Mouse (Mus musculus) heart, postnatal 0 days (tissue): ENCODE results near the gene Scrg1. TPM values are rescaled to one million over a fixed set of nuclear protein-coding genes. Genes with fewer than 3 reads are reported as not detected.

Experiments
- ATAC-seq: fragments of 200-750 bp; cut with Nextera tagmentation; 2 replicates; pipeline ENCODE4 v1.8.0; 2017; ENCODE audit warnings: low read depth, moderate number of reproducible peaks, moderate library complexity; ENCODE audit not compliant: insufficient read depth
- DNase-seq: peaks from one replicate; pipeline ENCODE4 v3.0.0-alpha.2; 2016; ENCODE audit warnings: low spot score
- H3K27ac ChIP-seq: fragments of 300-500 bp; sonication (generic); 2 replicates; pipeline ENCODE4 v1.5.1; 2014; ENCODE audit warnings: low read depth, mild to moderate bottlenecking
- H3K27me3 ChIP-seq: fragments of 300-500 bp; sonication (generic); 2 replicates; pipeline ENCODE4 v1.6.1; 2014; ENCODE audit warnings: low read length, mixed read lengths; ENCODE audit not compliant: control insufficient read depth, insufficient read depth
- H3K36me3 ChIP-seq: fragments of 300-500 bp; sonication (generic); replicated peaks from 2 replicates; pipeline ENCODE4 v1.6.1; 2014; ENCODE audit warnings: low read length, mixed read lengths; ENCODE audit not compliant: control insufficient read depth, insufficient read depth
- H3K4me1 ChIP-seq: fragments of 300-500 bp; sonication (generic); 2 replicates; pipeline ENCODE4 v1.6.1; 2014; ENCODE audit warnings: antibody characterized with exemption; ENCODE audit not compliant: control insufficient read depth, insufficient read depth
- H3K4me2 ChIP-seq: fragments of 300-500 bp; sonication (generic); 2 replicates; pipeline ENCODE4 v1.6.1; 2014; ENCODE audit warnings: low read depth, mild to moderate bottlenecking, low read length, moderate library complexity
- H3K4me3 ChIP-seq: fragments of 300-500 bp; sonication (generic); 2 replicates; pipeline ENCODE4 v1.5.1; 2014; ENCODE audit warnings: low read depth, low read length
- H3K9ac ChIP-seq: fragments of 300-500 bp; sonication (generic); replicated peaks from 2 replicates; pipeline ENCODE4 v1.6.1; 2014; ENCODE audit warnings: low read depth, low read length, mixed read lengths
- H3K9me3 ChIP-seq: fragments of 300-500 bp; sonication (generic); replicated peaks from 2 replicates; pipeline ENCODE4 v1.6.1; 2016; ENCODE audit warnings: low read length; ENCODE audit not compliant: control insufficient read depth
- CTCF ChIP-seq: IDR thresholded peaks from 2 replicates; pipeline ENCODE4 v1.5.1; 2016; ENCODE audit warnings: antibody characterized with exemption, control low read depth, low read depth
- EP300 ChIP-seq: IDR thresholded peaks from 2 replicates; pipeline ENCODE4 v1.6.1; 2016; ENCODE audit warnings: antibody characterized with exemption, low read depth
- WGBS: fragments of 180-500 bp; shearing (Covaris S2); extraction: QIAGEN DNeasy Blood & Tissue Kit; methylation state at CpG from one replicate; pipeline ENCODE4 v1.1.7; 2014; 5-methylcytosine and 5-hydroxymethylcytosine counted together
- polyA plus RNA-seq: library from polyadenylated mRNA; unstranded; fragments of >200 nt; fragmentation: Nextera tagmentation; extraction: Ambion mirVana; gene quantifications from 2 replicates; pipeline ENCODE4 v1.2.1, GENCODE M21; 2015
- total RNA-seq: library from RNA; depleted of rRNA; stranded (reverse); fragments of >200 nt; gene quantifications from 2 replicates; pipeline ENCODE4 v1.2.3, GENCODE M21; 2014; ENCODE audit warnings: low replicate concordance; rRNA removed

Scrg1 gene
- total RNA-seq (not detected in 2 replicates), polyA plus RNA-seq (0.40 and 0.47 TPM in 2 replicates)

DNA sequence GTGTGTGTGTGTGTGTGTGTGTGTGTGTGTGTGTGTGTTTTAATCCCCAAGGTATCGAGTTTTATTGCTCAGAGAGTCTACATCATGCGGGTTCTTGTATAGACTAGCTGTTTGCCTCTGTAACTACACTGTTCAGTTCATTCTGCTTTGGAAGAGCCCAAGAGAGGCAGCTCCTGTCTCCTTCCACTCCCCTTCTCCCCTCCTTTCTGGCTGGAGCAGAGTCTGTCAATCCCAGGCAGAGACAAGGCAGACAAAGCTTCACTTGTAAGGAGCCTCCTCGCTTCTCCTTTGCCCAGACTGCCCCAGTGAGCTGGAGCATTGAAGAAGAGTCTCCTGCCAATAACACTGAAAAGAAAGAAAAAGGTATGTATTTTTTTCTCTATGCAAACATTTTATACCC, at the start of gene Scrg1:
Gene Scrg1, plus strand, starts transcription at position 159 of the 400 bp plus-strand sequence.
- H3K4me1 ChIP-seq, result 0 out of 2 replicates have a peak, but pooled peaks cover 6% of the 10 kb centered on the region
- no peaks in the 10 kb centered on the region for H3K9me3 ChIP-seq
- H3K27ac ChIP-seq, result no peak within 1 kb of the TSS
- ATAC-seq (no peak), DNase-seq (no peak)
- 89% methylated on average over 3 of the region's 3 CpGs for WGBS
- H3K36me3 ChIP-seq, result no peaks in the 10 kb centered on the region
- no peak within 1 kb of the TSS for H3K4me2 ChIP-seq
- no peak within 1 kb of the TSS for H3K9ac ChIP-seq
- no peak within 1 kb of the TSS for H3K4me3 ChIP-seq
- TF ChIP-seq CTCF, result no peak
- TF ChIP-seq EP300, result no peak
- no peaks in the 10 kb centered on the region for H3K27me3 ChIP-seq

- no peak for DNase-seq
- Histone ChIP-seq H3K4me2 (no peak overlapping the region), H3K9ac (no peak overlapping the region), H3K4me3 (no peak overlapping the region), H3K9me3 (no peaks in the 10 kb centered on the region), H3K27me3 (no peaks in the 10 kb centered on the region), H3K4me1 (peaks cover 6% of the 10 kb centered on the region; the same call in 1 of the 2 replicates), H3K27ac (no peak overlapping the region), H3K36me3 (no peaks in the 10 kb centered on the region)
- no peak for ATAC-seq
- WGBS, result 81% methylated on average over 4 of the region's 4 CpGs
- TF ChIP-seq EP300 (no peak), CTCF (no peak)
Observed at GRCm38 (mm10) chr8:57406366-57406765, 49.4 kb upstream of the Scrg1 start.

GRCm38 (mm10) chr8:57409333-57409732, 46.4 kb upstream of the Scrg1 start:
- no peak overlapping the region for H3K9ac ChIP-seq
- H3K4me3 ChIP-seq, result no peak overlapping the region
- TF ChIP-seq CTCF, result no peak
- no peak for TF ChIP-seq EP300
- H3K4me2 ChIP-seq, result no peak overlapping the region
- 77% methylated on average over 2 of the region's 2 CpGs for WGBS
- ATAC-seq, result no peak
- H3K36me3 ChIP-seq, result no peaks in the 10 kb centered on the region
- H3K4me1 ChIP-seq, result peaks cover 6% of the 10 kb centered on the region; the same call in 1 of the 2 replicates
- H3K27ac ChIP-seq, result no peak overlapping the region
- no peaks in the 10 kb centered on the region for H3K9me3 ChIP-seq
- H3K27me3 ChIP-seq, result no peaks in the 10 kb centered on the region
- DNase-seq, result no peak

DNA sequence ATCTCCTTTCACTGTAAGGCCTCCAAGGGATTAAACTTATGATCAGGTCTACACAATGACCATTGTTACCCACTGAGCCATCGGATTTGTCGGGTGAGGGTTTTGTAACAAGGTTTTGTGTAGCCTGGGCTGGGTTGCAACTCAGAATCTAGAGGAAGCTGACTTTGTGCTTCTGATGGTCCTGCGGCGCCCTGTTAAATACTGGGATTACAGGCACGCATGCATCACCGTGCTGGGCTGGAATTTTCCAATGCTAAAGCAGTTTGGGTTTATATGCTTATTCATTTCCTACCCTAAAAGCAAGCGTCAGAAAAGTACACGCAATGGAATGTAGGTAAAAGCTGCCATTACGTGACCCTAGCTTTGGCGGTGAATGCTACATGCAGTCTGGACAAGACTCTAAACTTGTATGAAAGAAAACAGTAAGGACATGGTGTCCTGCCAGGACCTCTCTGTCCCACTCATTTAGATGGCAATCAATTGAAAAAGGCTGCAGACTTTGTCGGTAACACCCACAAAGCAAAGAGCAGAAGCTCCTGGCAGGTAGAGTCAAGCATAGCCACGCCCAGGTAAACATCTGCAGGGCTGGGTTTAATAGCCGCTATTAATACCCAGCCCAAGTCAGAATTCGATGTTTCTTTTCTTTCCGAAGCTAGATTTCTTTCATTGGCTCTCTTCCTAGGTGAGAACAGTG, 45.8 kb upstream of the Scrg1 start:
- H3K27ac ChIP-seq, result no peak overlapping the region
- H3K27me3 ChIP-seq, result no peaks in the 10 kb centered on the region
- H3K9me3 ChIP-seq, result no peaks in the 10 kb centered on the region
- peaks cover 6% of the 10 kb centered on the region; the same call in 1 of the 2 replicates for H3K4me1 ChIP-seq
- no peak overlapping the region for H3K9ac ChIP-seq
- TF ChIP-seq CTCF (no peak), EP300 (no peak)
- 55% methylated on average over 15 of the region's 15 CpGs for WGBS
- no peaks in the 10 kb centered on the region for H3K36me3 ChIP-seq
- no peak for ATAC-seq
- peak overlapping the region; percentile 47 for H3K4me2 ChIP-seq
- no peak for DNase-seq
- H3K4me3 ChIP-seq, result no peak overlapping the region

GRCm38 (mm10) chr8:57410473-57410863, 45.3 kb upstream of the Scrg1 start:
- no peak overlapping the region for H3K27ac ChIP-seq
- H3K4me3 ChIP-seq, result no peak overlapping the region
- no peak for DNase-seq
- H3K9ac ChIP-seq, result no peak overlapping the region
- peaks cover 6% of the 10 kb centered on the region; the same call in 1 of the 2 replicates for H3K4me1 ChIP-seq
- H3K4me2 ChIP-seq, result peak overlapping the region; percentile 47
- H3K9me3 ChIP-seq, result no peaks in the 10 kb centered on the region
- WGBS, result 19% methylated on average over 16 of the region's 16 CpGs
- TF ChIP-seq EP300 (no peak), CTCF (no peak)
- H3K36me3 ChIP-seq, result no peaks in the 10 kb centered on the region
- no peak for ATAC-seq
- no peaks in the 10 kb centered on the region for H3K27me3 ChIP-seq
